Mouse (Mus musculus) adrenal gland, adult (tissue): ENCODE data around the gene Slxl1.
"Not testable (repeated sequence)": the region's sequence is repeated elsewhere in the genome, so short reads cannot be mapped to it uniquely, and the experiment has no call there.

Experiments used
- DNase-seq, 2 experiments: peaks; one replicate each; pipeline ENCODE4 v3.0.0; 2022 to 2023; ENCODE audit warnings: low spot score in 1 of 2; ENCODE audit not compliant: inconsistent age in 2 of 2

Slxl1 gene

GRCm38 (mm10) chrX:55226576-55226975 lies at the start of gene Slxl1:
Slxl1 (plus strand) TSS chrX:55226876.
- not testable (repeated sequence) for DNase-seq
